Mouse (Mus musculus) testis, postnatal 10 days (tissue): Measurements from ENCODE around the gene Prkag2.

ENCODE experiments used
- DNase-seq: peaks from one replicate; pipeline ENCODE4 v3.0.0; 2021; ENCODE audit warnings: low spot score

Prkag2 gene

GRCm38 (mm10) chr5:24968792-24969191 is 131.7 kb downstream of the Prkag2 start:
- no peak for DNase-seq

GRCm38 (mm10) chr5:24967898-24968535 is 132.4 kb downstream of the Prkag2 start:
- DNase-seq, result no peak

- no peak for DNase-seq
These were observed 136.7 kb downstream of the Prkag2 start for GRCm38 (mm10) chr5:24963776-24964175.

- no peak for DNase-seq
These were observed 139.7 kb downstream of the Prkag2 start for GRCm38 (mm10) chr5:24960791-24961190.

GRCm38 (mm10) chr5:24959758-24960157 is 140.7 kb downstream of the Prkag2 start:
- no peak for DNase-seq

GRCm38 (mm10) chr5:24958596-24958995 is 141.8 kb downstream of the Prkag2 start:
- no peak for DNase-seq

- DNase-seq, result no peak
These were observed 143.6 kb downstream of the Prkag2 start for GRCm38 (mm10) chr5:24956891-24957290.

GRCm38 (mm10) chr5:24952842-24953741 is 147.3 kb downstream of the Prkag2 start:
- no peak for DNase-seq

GRCm38 (mm10) chr5:24952212-24952611 is 148.2 kb downstream of the Prkag2 start:
- no peak for DNase-seq

GRCm38 (mm10) chr5:24950891-24951574 is 149.4 kb downstream of the Prkag2 start:
- DNase-seq, result no peak

- no peak for DNase-seq
These were observed 150.4 kb downstream of the Prkag2 start for GRCm38 (mm10) chr5:24950039-24950438.

GRCm38 (mm10) chr5:24938046-24938822 is 162.2 kb downstream of the Prkag2 start:
- no peak for DNase-seq

- DNase-seq, result no peak
These were observed 164.0 kb downstream of the Prkag2 start for GRCm38 (mm10) chr5:24936451-24936850.

GRCm38 (mm10) chr5:24935446-24935845 is 165.0 kb downstream of the Prkag2 start:
- DNase-seq, result no peak

- no peak for DNase-seq
These were observed 166.7 kb downstream of the Prkag2 start for GRCm38 (mm10) chr5:24933760-24934159.

- DNase-seq, result no peak
These were observed 168.8 kb downstream of the Prkag2 start for GRCm38 (mm10) chr5:24931578-24932185.

- DNase-seq, result no peak
These were observed 169.4 kb downstream of the Prkag2 start for GRCm38 (mm10) chr5:24930831-24931577.

- DNase-seq, result no peak
These were observed 171.6 kb downstream of the Prkag2 start for GRCm38 (mm10) chr5:24928816-24929215.

GRCm38 (mm10) chr5:24927706-24928105 is 172.7 kb downstream of the Prkag2 start:
- no peak for DNase-seq

- DNase-seq, result peak; percentile 60
These were observed 181.3 kb downstream of the Prkag2 start for GRCm38 (mm10) chr5:24919155-24919554.

- no peak for DNase-seq
These were observed 183.9 kb downstream of the Prkag2 start for GRCm38 (mm10) chr5:24916511-24916910.
